Mouse (Mus musculus) left cerebral cortex, adult 2 months (tissue): ENCODE data around the gene Actg2. TPM values are rescaled to one million over a fixed set of nuclear protein-coding genes. Genes with fewer than 3 reads are reported as not detected.
"Not testable (repeated sequence)": the region's sequence is repeated elsewhere in the genome, so short reads cannot be mapped to it uniquely, and the experiment has no call there.

Experiments
- DNase-seq, 2 experiments: peaks; one replicate each; pipeline ENCODE4 v3.0.0; 2021 to 2022; ENCODE audit warnings: low spot score in 2 of 2, mixed read lengths in 1 of 2; ENCODE audit errors: extremely low spot score in 1 of 2
- H3K27ac ChIP-seq: fragments of 200-600 bp; 2 replicates; pipeline ENCODE4 v1.8.1; 2022
- H3K4me3 ChIP-seq: fragments of 200-600 bp; 2 replicates; pipeline ENCODE4 v1.8.1; 2022
- CTCF ChIP-seq: fragments of 200-600 bp; IDR thresholded peaks from 2 replicates; pipeline ENCODE4 v1.8.1; 2022; ENCODE audit warnings: antibody characterized with exemption, mild to moderate bottlenecking, moderate library complexity
- intact Hi-C: fragments of 180-260 bp; cut with DNase I; formaldehyde crosslinking; loops from one replicate; pipeline ENCODE4 v1.15.1; 2025
- long read RNA-seq, 2 experiments: library from polyadenylated mRNA; stranded (forward); transcript quantifications; one replicate each; pipeline ENCODE4 v2.0.0; 2021; ENCODE audit warnings: borderline mapping rate in 2 of 2
- total RNA-seq, 2 experiments: library from RNA; stranded (reverse); gene quantifications; 2 replicates each; pipeline ENCODE4 v1.2.3; 2021

Actg2 gene
- not detected for total RNA-seq
- long read RNA-seq, experiment 1: 0 reads
- long read RNA-seq, experiment 2: 0 reads

- no peak within 1 kb of the TSS for H3K4me3 ChIP-seq
- no peak within 1 kb of the TSS for H3K27ac ChIP-seq
- TF ChIP-seq CTCF: no peak
- DNase-seq: no peak
- intact Hi-C loops: no loop called here
Measured at GRCm38 (mm10) chr6:83536028-83536794, at the start of gene Actg2. TSS of gene Actg2 (minus strand) at chr6:83536265.

DNA sequence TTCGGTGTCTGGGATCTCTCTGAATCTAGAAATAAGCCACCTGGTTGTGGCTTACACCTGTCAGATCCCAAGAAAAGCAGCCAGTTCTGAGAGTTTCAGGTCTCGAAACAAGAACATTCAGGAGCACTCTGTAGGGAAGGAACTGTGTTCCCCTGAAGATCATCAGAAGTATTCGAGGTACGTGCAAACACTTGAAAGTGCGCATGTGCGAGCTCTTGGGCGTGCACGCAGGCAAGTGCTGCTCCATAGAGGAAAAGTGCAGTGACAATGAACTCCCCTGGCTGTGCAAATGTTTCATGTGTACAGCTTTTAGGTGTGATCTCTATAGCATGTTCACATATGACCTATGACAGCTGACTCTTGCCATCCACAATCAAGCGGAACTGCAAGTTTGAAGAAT is 49.3 kb upstream of the Actg2 start:
- H3K4me3 ChIP-seq, DNase-seq, H3K27ac ChIP-seq, intact Hi-C loops: not testable (repeated sequence)

- TF ChIP-seq CTCF: no peak
- intact Hi-C loops: loop anchor here (1.0 kb wide), 2 partner anchors 33 to 90 kb away; no protein-coding TSS in a partner anchor
Measured at GRCm38 (mm10) chr6:83583591-83583990, 47.5 kb upstream of the Actg2 start.

GRCm38 (mm10) chr6:83582938-83583270 is 46.8 kb upstream of the Actg2 start:
- DNase-seq: peak; percentile 38 to 39
- Histone ChIP-seq H3K4me3 (no peak overlapping the region), H3K27ac (no peak overlapping the region)
- TF ChIP-seq CTCF: peak; percentile 82
- intact Hi-C loops: loop anchor here (1.0 kb wide), 2 partner anchors 33 to 90 kb away; no protein-coding TSS in a partner anchor

More at GRCm38 (mm10) chr6:83583591-83583990, 47.5 kb upstream of the Actg2 start:
- no peak overlapping the region for H3K4me3 ChIP-seq
- no peak for DNase-seq
- H3K27ac ChIP-seq: no peak overlapping the region

GRCm38 (mm10) chr6:83582135-83582937 is 46.3 kb upstream of the Actg2 start:
- intact Hi-C loops: no loop called here

DNA sequence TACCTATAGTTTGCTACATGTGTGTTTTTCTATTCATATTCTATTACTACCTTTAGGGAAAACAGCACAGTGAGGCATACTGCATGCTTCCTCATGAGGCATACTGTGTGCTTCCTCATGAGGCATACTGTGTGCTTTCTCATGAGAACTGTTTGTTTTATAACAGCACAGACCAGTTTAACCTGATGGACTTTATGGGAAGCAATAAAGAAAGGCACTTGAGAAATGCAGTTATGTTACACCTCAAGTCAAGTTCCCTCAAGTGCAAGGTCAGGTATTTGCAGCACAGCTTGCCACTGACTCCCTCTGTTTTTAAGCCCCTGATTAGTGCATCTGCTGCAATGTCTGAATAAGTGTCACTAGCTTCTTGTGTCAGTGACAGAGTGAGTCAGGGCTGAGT is 41.5 kb upstream of the Actg2 start:
- no peak for TF ChIP-seq CTCF
- intact Hi-C loops: no loop called here
- DNase-seq: no peak
- H3K4me3 ChIP-seq: no peak overlapping the region
- no peak overlapping the region for H3K27ac ChIP-seq

More at GRCm38 (mm10) chr6:83582135-83582937, 46.3 kb upstream of the Actg2 start:
- DNase-seq: no peak
- Histone ChIP-seq H3K27ac (no peak overlapping the region), H3K4me3 (no peak overlapping the region)
- no peak for TF ChIP-seq CTCF

- intact Hi-C loops: no loop called here
- no peak overlapping the region for H3K27ac ChIP-seq
- no peak for TF ChIP-seq CTCF
- no peak for DNase-seq
- no peak overlapping the region for H3K4me3 ChIP-seq
Measured at GRCm38 (mm10) chr6:83575609-83576008, 39.5 kb upstream of the Actg2 start.

DNA sequence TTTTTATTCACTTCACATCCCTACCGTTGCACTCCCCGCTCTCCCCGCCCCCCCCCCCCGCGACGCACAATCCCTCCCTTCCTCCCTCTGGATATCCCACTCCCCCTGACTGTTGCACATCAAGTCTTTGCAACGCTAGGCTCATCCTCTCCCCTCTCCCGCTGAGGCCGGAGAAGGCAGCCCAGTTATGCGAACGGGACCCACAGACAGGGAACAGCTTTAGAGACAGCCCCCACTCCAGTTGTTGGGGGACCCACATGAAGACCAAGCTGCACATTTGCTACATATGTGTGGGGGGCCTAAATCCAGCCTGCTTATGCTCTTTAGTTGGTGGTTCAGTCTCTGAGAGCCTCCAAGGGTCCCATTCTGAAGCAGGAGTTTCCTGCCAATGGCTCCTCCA is 36.6 kb upstream of the Actg2 start, which contains the start of gene Stambp:
Gene Stambp, minus strand, starts transcription at position 59 of the 400 bp plus-strand sequence.
- peak within 1 kb of the TSS; percentile 84 for H3K27ac ChIP-seq
- intact Hi-C loops: no loop called here
- TF ChIP-seq CTCF: no peak
- peak; percentile 17 to 18 for DNase-seq
- peak within 1 kb of the TSS; percentile 51 for H3K4me3 ChIP-seq

DNA sequence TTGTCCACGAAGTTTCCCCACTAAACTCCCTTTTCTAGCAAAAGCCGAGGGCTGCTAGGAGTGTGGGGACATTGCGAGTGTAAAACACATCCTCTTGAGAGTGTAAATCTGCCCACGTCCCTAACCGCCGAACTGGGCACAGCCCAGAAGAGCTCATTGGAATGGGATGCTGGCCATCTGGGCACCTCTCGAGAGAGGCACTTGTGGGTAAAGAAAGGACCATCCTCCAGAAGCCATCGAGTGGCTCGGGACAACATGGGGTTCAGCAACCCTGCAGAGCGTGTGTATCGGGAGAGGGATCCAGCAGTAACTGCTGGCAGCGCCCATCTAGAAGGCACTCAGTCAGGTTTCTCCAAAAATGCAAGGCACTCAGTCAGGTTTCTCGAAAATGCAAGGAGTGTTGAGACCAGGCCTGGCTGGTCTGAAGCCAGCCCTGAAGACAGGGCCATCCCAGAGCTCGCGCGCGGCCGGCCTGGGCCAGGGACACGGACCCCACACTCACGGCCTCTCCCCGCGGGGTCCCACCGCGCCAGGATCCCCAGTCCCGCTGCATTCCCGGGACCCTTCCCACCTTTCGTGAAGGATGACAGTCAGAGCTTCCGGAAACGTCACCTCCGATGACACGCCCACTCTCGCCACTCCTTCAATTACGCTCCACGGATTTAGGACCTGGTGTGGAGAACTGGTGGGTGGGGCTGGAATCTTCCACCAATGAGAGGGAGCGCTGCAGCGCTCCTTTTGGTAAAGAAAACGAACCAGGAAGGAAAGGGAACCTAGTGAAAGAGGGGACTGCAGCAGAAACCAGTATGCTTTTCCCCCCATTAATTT is 36.0 kb upstream of the Actg2 start:
- peak overlapping the region; percentile 51 for H3K4me3 ChIP-seq
- peak overlapping the region; percentile 84 for H3K27ac ChIP-seq
- peak; percentile 85 to 87 for DNase-seq
- TF ChIP-seq CTCF: no peak; the same call in 1 of the 2 replicates
- intact Hi-C loops: no loop called here

DNA sequence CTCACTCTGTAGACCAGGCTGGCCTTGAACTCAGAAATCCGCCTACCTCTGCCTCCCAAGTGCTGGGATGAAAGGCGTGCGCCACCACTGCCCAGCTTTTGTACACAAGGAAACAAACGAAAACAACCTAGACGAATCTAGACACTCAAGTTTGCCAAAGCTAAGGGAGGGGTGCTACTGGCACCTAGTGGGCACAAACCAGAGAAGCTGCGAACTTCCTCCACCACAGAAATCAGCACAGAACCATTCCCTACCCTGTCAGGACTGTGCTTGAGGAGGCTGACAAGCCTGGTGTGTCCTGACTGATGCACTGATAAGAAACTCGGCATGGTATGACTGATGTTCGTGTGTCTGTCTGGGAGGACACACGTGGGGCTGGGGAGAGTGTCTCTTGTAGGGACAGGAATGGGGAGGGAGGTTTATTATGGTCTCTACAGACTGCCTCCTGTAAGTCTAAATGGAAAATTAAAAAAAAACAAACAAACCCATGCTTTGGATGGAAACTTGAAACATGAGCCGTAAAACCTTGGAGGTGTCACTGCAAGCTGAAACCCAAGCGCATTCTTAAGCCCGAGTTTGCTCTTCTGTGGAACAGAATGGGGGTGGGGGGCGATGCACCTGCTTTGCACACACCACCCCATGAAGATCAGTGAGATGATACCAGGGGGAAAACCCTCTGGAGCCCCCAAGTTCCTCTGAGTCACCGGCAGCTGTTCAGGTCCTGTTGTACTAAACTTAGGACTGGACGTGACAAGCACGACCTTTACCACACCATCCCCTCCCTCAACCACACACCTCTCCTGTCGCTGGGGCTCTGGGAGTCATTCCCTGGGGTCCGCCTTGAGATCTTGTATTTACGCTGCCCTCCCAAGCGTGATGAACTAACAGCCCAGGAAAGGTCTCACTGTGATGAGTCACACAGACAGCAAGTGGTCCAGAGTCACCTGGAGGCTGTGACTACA is 33.1 kb upstream of the Actg2 start:
- intact Hi-C loops: loop anchor here (5.0 kb wide), 1 partner anchor 212 kb away; no protein-coding TSS in a partner anchor
- TF ChIP-seq CTCF: peak; percentile 50
- Histone ChIP-seq H3K27ac (no peak overlapping the region), H3K4me3 (no peak overlapping the region)
- DNase-seq: peak in 1 of 2 experiments; percentile 31
